Mouse (Mus musculus): ENCODE data around the gene Gtpbp1. TPM values are rescaled to one million over a fixed set of nuclear protein-coding genes. Genes with fewer than 3 reads are reported as not detected.

Gtpbp1 gene
- polyA plus RNA-seq, 1 experiment: 35.3 TPM

- H3K27me3 ChIP-seq (replicated peaks; ENCODE audit: control insufficient read depth, insufficient read depth, low read length): no peaks in the 10 kb centered on the region
- H3K27ac ChIP-seq (ENCODE audit: insufficient read depth, low read depth, low read length): no peak overlapping the region; the same call in 1 of the 2 replicates
- DNase-seq: peak; percentile 65
- WGBS: 42% methylated on average over 8 of the region's 8 CpGs
- H3K4me3 ChIP-seq (ENCODE audit: insufficient read depth, low read depth, low read length): no peak overlapping the region
- peaks cover 11% of the 10 kb centered on the region for H3K4me1 ChIP-seq (ENCODE audit: control insufficient read depth, insufficient read depth, low read length)
- no peak for TF ChIP-seq CTCF (conservative IDR thresholded peaks at IDR 0.05; ENCODE audit: insufficient read depth, insufficient read length, low read depth, low read length)
- TF ChIP-seq POLR2A (IDR thresholded peaks at IDR 0.05; ENCODE audit: low read depth, low read length): no peak
- no peaks in the 10 kb centered on the region for H3K36me3 ChIP-seq (ENCODE audit: control insufficient read depth, insufficient read depth, low read length)
Measured at GRCm38 (mm10) chr15:79744742-79745141, 54.1 kb downstream of the Gtpbp1 start.

DNA sequence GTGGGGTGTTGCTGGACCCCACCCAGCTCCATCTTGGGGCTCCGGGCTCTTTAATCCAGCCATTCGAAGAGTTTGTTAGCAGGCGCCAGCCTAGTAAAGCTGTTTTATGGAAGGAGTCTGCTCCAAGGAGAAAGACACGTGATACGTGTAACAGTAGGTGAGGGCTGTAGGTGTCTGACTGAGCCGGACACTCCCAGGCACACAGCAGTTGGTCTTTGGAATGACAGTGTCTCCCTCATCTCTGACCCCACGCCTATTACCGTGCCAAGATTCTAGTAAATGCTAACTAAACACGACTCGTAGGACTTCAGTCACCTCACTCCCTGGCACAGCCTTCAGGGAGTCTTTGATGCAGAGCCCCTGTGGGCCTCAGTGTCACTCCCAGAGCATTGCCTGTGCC is 54.7 kb downstream of the Gtpbp1 start:
- 57% methylated on average over 10 of the region's 10 CpGs for WGBS
- peak; percentile 84 for DNase-seq
- TF ChIP-seq CTCF (conservative IDR thresholded peaks at IDR 0.05; ENCODE audit: insufficient read depth, insufficient read length, low read depth, low read length) (no peak), POLR2A (IDR thresholded peaks at IDR 0.05; ENCODE audit: low read depth, low read length) (no peak)
- peaks cover 11% of the 10 kb centered on the region for H3K4me1 ChIP-seq (ENCODE audit: control insufficient read depth, insufficient read depth, low read length)
- no peaks in the 10 kb centered on the region for H3K27me3 ChIP-seq (replicated peaks; ENCODE audit: control insufficient read depth, insufficient read depth, low read length)
- H3K36me3 ChIP-seq (ENCODE audit: control insufficient read depth, insufficient read depth, low read length): no peaks in the 10 kb centered on the region
- no peak overlapping the region for H3K4me3 ChIP-seq (ENCODE audit: insufficient read depth, low read depth, low read length)
- H3K27ac ChIP-seq (ENCODE audit: insufficient read depth, low read depth, low read length): no peak overlapping the region; the same call in 1 of the 2 replicates

DNA sequence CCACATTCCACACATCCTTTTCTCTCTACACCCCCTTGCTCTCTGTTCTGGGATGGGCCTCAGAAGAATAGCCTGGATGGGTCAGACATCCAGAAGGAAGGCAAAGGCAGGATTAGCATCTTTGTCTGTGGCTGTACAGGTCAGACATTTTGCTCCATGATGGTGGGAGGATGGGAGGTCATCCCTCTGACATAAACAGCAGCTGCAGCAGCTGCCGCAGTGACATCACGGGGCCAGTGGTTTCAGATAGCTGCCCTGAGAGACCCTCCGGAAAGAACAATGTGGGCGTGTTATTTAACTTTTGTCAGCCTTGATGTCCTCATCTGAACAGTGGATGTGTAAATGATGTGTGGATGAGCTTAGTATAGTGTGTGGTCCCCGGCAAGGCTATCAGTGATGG is 55.2 kb downstream of the Gtpbp1 start:
- H3K4me3 ChIP-seq (ENCODE audit: insufficient read depth, low read depth, low read length): no peak overlapping the region
- peaks cover 11% of the 10 kb centered on the region for H3K4me1 ChIP-seq (ENCODE audit: control insufficient read depth, insufficient read depth, low read length)
- TF ChIP-seq POLR2A (IDR thresholded peaks at IDR 0.05; ENCODE audit: low read depth, low read length) (no peak), CTCF (conservative IDR thresholded peaks at IDR 0.05; ENCODE audit: insufficient read depth, insufficient read length, low read depth, low read length) (no peak)
- no peak for DNase-seq
- H3K27me3 ChIP-seq (replicated peaks; ENCODE audit: control insufficient read depth, insufficient read depth, low read length): no peaks in the 10 kb centered on the region
- 88% methylated on average over 5 of the region's 5 CpGs for WGBS
- H3K27ac ChIP-seq (ENCODE audit: insufficient read depth, low read depth, low read length): no peak overlapping the region
- H3K36me3 ChIP-seq (ENCODE audit: control insufficient read depth, insufficient read depth, low read length): no peaks in the 10 kb centered on the region

DNA sequence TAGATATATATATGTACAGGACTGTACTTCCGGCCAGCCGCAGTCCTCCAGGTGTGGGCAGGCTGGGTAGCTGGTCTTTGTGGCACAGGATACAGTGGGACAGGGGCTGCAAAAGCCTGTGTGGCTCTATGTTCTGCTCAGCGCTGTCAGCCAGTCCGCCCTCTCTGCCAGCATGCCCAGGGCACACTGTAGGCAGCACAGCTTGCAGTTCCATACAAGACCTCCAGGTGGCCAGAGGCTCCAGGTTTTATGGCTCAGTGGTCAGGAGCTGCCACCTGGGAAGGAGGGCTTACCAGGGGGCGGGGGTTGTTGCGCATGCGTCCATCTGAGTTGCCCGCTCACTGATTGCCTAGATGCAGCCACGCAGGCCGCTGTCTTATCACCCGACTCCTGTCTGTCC is 57.4 kb downstream of the Gtpbp1 start:
- WGBS: 83% methylated on average over 11 of the region's 11 CpGs
- no peak overlapping the region for H3K27ac ChIP-seq (ENCODE audit: insufficient read depth, low read depth, low read length)

GRCm38 (mm10) chr15:79749162-79749561 is 58.5 kb downstream of the Gtpbp1 start:
- Histone ChIP-seq H3K4me3 (ENCODE audit: insufficient read depth, low read depth, low read length) (no peak overlapping the region), H3K27ac (ENCODE audit: insufficient read depth, low read depth, low read length) (no peak overlapping the region), H3K27me3 (replicated peaks; ENCODE audit: control insufficient read depth, insufficient read depth, low read length) (no peaks in the 10 kb centered on the region), H3K4me1 (ENCODE audit: control insufficient read depth, insufficient read depth, low read length) (peaks cover 4% of the 10 kb centered on the region), H3K36me3 (ENCODE audit: control insufficient read depth, insufficient read depth, low read length) (no peaks in the 10 kb centered on the region)
- TF ChIP-seq POLR2A (IDR thresholded peaks at IDR 0.05; ENCODE audit: low read depth, low read length) (no peak), CTCF (conservative IDR thresholded peaks at IDR 0.05; ENCODE audit: insufficient read depth, insufficient read length, low read depth, low read length) (no peak)
- no peak for DNase-seq
- WGBS: 94% methylated on average over 7 of the region's 7 CpGs

More for the DNA sequence above, 57.4 kb downstream of the Gtpbp1 start:
- peak; percentile 29 for DNase-seq
- TF ChIP-seq POLR2A (IDR thresholded peaks at IDR 0.05; ENCODE audit: low read depth, low read length) (no peak), CTCF (conservative IDR thresholded peaks at IDR 0.05; ENCODE audit: insufficient read depth, insufficient read length, low read depth, low read length) (peak; percentile 47; the same call in 1 of the 2 replicates)
- no peaks in the 10 kb centered on the region for H3K36me3 ChIP-seq (ENCODE audit: control insufficient read depth, insufficient read depth, low read length)
- H3K4me3 ChIP-seq (ENCODE audit: insufficient read depth, low read depth, low read length): no peak overlapping the region
- no peaks in the 10 kb centered on the region for H3K27me3 ChIP-seq (replicated peaks; ENCODE audit: control insufficient read depth, insufficient read depth, low read length)
- H3K4me1 ChIP-seq (ENCODE audit: control insufficient read depth, insufficient read depth, low read length): peaks cover 6% of the 10 kb centered on the region

- no peak overlapping the region for H3K27ac ChIP-seq (ENCODE audit: insufficient read depth, low read depth, low read length)
- 93% methylated on average over 8 of the region's 8 CpGs for WGBS
- DNase-seq: no peak
- no peaks in the 10 kb centered on the region for H3K27me3 ChIP-seq (replicated peaks; ENCODE audit: control insufficient read depth, insufficient read depth, low read length)
- H3K36me3 ChIP-seq (ENCODE audit: control insufficient read depth, insufficient read depth, low read length): no peaks in the 10 kb centered on the region
- H3K4me3 ChIP-seq (ENCODE audit: insufficient read depth, low read depth, low read length): no peak overlapping the region
- H3K4me1 ChIP-seq (ENCODE audit: control insufficient read depth, insufficient read depth, low read length): no peaks in the 10 kb centered on the region
- TF ChIP-seq CTCF (conservative IDR thresholded peaks at IDR 0.05; ENCODE audit: insufficient read depth, insufficient read length, low read depth, low read length) (no peak), POLR2A (IDR thresholded peaks at IDR 0.05; ENCODE audit: low read depth, low read length) (no peak)
Measured at GRCm38 (mm10) chr15:79750266-79750665, 59.6 kb downstream of the Gtpbp1 start.

GRCm38 (mm10) chr15:79751772-79752171 is 61.1 kb downstream of the Gtpbp1 start:
- WGBS: 79% methylated on average over 17 of the region's 17 CpGs
- H3K4me1 ChIP-seq (ENCODE audit: control insufficient read depth, insufficient read depth, low read length): no peaks in the 10 kb centered on the region
- no peak for TF ChIP-seq POLR2A (IDR thresholded peaks at IDR 0.05; ENCODE audit: low read depth, low read length)
- TF ChIP-seq CTCF (conservative IDR thresholded peaks at IDR 0.05; ENCODE audit: insufficient read depth, insufficient read length, low read depth, low read length): no peak
- H3K27me3 ChIP-seq (replicated peaks; ENCODE audit: control insufficient read depth, insufficient read depth, low read length): no peaks in the 10 kb centered on the region
- H3K27ac ChIP-seq (ENCODE audit: insufficient read depth, low read depth, low read length): no peak overlapping the region
- no peak overlapping the region for H3K4me3 ChIP-seq (ENCODE audit: insufficient read depth, low read depth, low read length)
- DNase-seq: no peak
- no peaks in the 10 kb centered on the region for H3K36me3 ChIP-seq (ENCODE audit: control insufficient read depth, insufficient read depth, low read length)
